Comparison of ENCODE assay signal across 8 mouse cellular contexts in genomic region chr6:114899652-114900051, GRCm38 (mm10).
DNase-seq lines count a peak whose midpoint lies in the region; ATAC-seq and TF ChIP-seq lines count a peak whose summit lies in the region.

No protein-coding gene starts in this region.

- TF ChIP-seq EP300 in heart, adult 2 months (IDR thresholded peaks at IDR 0.05; ENCODE audit: insufficient read depth, low read depth, low read length), result no peak

- H3K4me1 ChIP-seq in heart, embryonic 13.5 days, result peaks cover 92% of the 10 kb centered on the region
- H3K4me1 ChIP-seq in heart, adult 2 months (ENCODE audit: control insufficient read depth, insufficient read depth, low read length), result peaks cover 38% of the 10 kb centered on the region
- peaks cover 64% of the 10 kb centered on the region for H3K4me1 ChIP-seq in hindbrain, embryonic 10.5 days (replicated peaks)
- H3K4me1 ChIP-seq in midbrain, embryonic 10.5 days, result peaks cover 61% of the 10 kb centered on the region

- TF ChIP-seq POLR2A in heart, adult 2 months (IDR thresholded peaks at IDR 0.05; ENCODE audit: insufficient read depth, low read depth, low read length), result no peak

- H3K27me3 ChIP-seq in heart, embryonic 13.5 days (replicated peaks), result no peaks in the 10 kb centered on the region
- no peaks in the 10 kb centered on the region for H3K27me3 ChIP-seq in heart, adult 2 months (ENCODE audit: control insufficient read depth, insufficient read depth, low read length)
- no peaks in the 10 kb centered on the region for H3K27me3 ChIP-seq in hindbrain, embryonic 10.5 days (ENCODE audit: insufficient read depth, poor library complexity, severe bottlenecking)
- H3K27me3 ChIP-seq in midbrain, embryonic 10.5 days (ENCODE audit: low read depth, poor library complexity, severe bottlenecking), result no peaks in the 10 kb centered on the region

- peaks cover 46% of the 10 kb centered on the region for H3K36me3 ChIP-seq in heart, embryonic 13.5 days
- no peaks in the 10 kb centered on the region for H3K36me3 ChIP-seq in heart, adult 2 months (ENCODE audit: control insufficient read depth, insufficient read depth, low read length)
- peaks cover 52% of the 10 kb centered on the region for H3K36me3 ChIP-seq in hindbrain, embryonic 10.5 days
- H3K36me3 ChIP-seq in midbrain, embryonic 10.5 days, result peaks cover 51% of the 10 kb centered on the region

- peaks cover 8% of the 10 kb centered on the region for H3K79me2 ChIP-seq in heart, adult 2 months (replicated peaks; ENCODE audit: control insufficient read depth, insufficient read depth, low read length)

- H3K27ac ChIP-seq in heart, embryonic 13.5 days (replicated peaks), result peak overlapping the region; percentile 81
- H3K27ac ChIP-seq in heart, adult 2 months, result no peak overlapping the region
- peak overlapping the region; percentile 82 for H3K27ac ChIP-seq in hindbrain, embryonic 10.5 days
- peak overlapping the region; percentile 77 for H3K27ac ChIP-seq in midbrain, embryonic 10.5 days (replicated peaks)

- H3K9me3 ChIP-seq in heart, embryonic 13.5 days, result no peaks in the 10 kb centered on the region
- H3K9me3 ChIP-seq in hindbrain, embryonic 10.5 days, result peaks cover 11% of the 10 kb centered on the region; the same call in 1 of the 2 replicates
- peaks cover 6% of the 10 kb centered on the region; the same call in 1 of the 2 replicates for H3K9me3 ChIP-seq in midbrain, embryonic 10.5 days (replicated peaks)

- WGBS in heart, embryonic 13.5 days, result 31% methylated on average over 7 of the region's 7 CpGs
- WGBS in heart, adult 2 months, result 35% methylated on average over 7 of the region's 7 CpGs
- WGBS in hindbrain, embryonic 10.5 days, result 51% methylated on average over 7 of the region's 7 CpGs
- WGBS in midbrain, embryonic 10.5 days, result 63% methylated on average over 7 of the region's 7 CpGs

- TF ChIP-seq CTCF in heart, adult 2 months (IDR thresholded peaks at IDR 0.05), result no peak

- peak overlapping the region; percentile 61 for H3K4me2 ChIP-seq in heart, embryonic 13.5 days

- H3K4me3 ChIP-seq in heart, embryonic 13.5 days, result peak overlapping the region; percentile 21
- no peak overlapping the region for H3K4me3 ChIP-seq in heart, adult 2 months
- H3K4me3 ChIP-seq in hindbrain, embryonic 10.5 days, result peak overlapping the region; percentile 32; the same call in 1 of the 2 replicates
- peak overlapping the region; percentile 26; the same call in 1 of the 2 replicates for H3K4me3 ChIP-seq in midbrain, embryonic 10.5 days

- no peak for ATAC-seq in heart, embryonic 13.5 days (ENCODE audit: extremely low read depth, insufficient number of reproducible peaks, low FRiP score, low TSS enrichment)

- intact Hi-C loops in heart, adult 2 months (cut with DNase I), result loop anchor here (2.0 kb wide), 1 partner anchor 17 kb away; no protein-coding TSS in a partner anchor

- peak overlapping the region; percentile 69 for H3K9ac ChIP-seq in heart, embryonic 13.5 days
- H3K9ac ChIP-seq in heart, adult 2 months (ENCODE audit: low read depth, low read length), result no peak overlapping the region

- DNase-seq in heart, adult 2 months, result no peak
- peak; percentile 68 for DNase-seq in T-cell, adult 2 months (ENCODE audit: low spot score)
- DNase-seq in hindbrain, embryonic 10.5 days (ENCODE audit: low spot score), result peak; percentile 47
- DNase-seq in midbrain, embryonic 10.5 days (ENCODE audit: low spot score), result no peak
- DNase-seq in adrenal gland, adult 2 months, result no peak
- no peak for DNase-seq in spleen, postnatal 4 days (ENCODE audit: low spot score in 2 of 2)
- DNase-seq in natural killer cell, adult 2 months (ENCODE audit: low spot score in 2 of 2), result no peak

Comparison
In these comparisons a context has a peak if more than half of its experiments do, and no peak if none do; other contexts are left out.
1. DNase-seq: peak in T-cell, adult 2 months (single experiment) and hindbrain, embryonic 10.5 days (single experiment); none in heart, adult 2 months (0 of 2), midbrain, embryonic 10.5 days (single experiment), adrenal gland, adult 2 months (single experiment), spleen, postnatal 4 days (0 of 2) and natural killer cell, adult 2 months (0 of 2).